Mouse (Mus musculus) adipocyte (in vitro differentiated cells): Measurements from ENCODE around the gene Gbgt1.
"Not testable (repeated sequence)": the region's sequence is repeated elsewhere in the genome, so short reads cannot be mapped to it uniquely, and the experiment has no call there.

ENCODE experiments used
- DNase-seq: peaks from one replicate; pipeline ENCODE4 v3.0.0-alpha.2; 2016; ENCODE audit warnings: low spot score

The Gbgt1 gene

GRCm38 (mm10) chr2:28502987-28503386 lies 6.3 kb downstream of the Gbgt1 start:
- no peak for DNase-seq

- no peak for DNase-seq
These were observed 8.0 kb downstream of the Gbgt1 start for GRCm38 (mm10) chr2:28504676-28505075.

GRCm38 (mm10) chr2:28505795-28506194 lies 9.1 kb downstream of the Gbgt1 start, which contains the start of gene Gm10134:
TSS of gene Gm10134 (plus strand) at chr2:28506095.
- no peak for DNase-seq

GRCm38 (mm10) chr2:28506291-28506690 lies 9.6 kb downstream of the Gbgt1 start:
- DNase-seq: no peak

- DNase-seq: not testable (repeated sequence)
These were observed 14.9 kb downstream of the Gbgt1 start for GRCm38 (mm10) chr2:28511600-28511999.

GRCm38 (mm10) chr2:28512798-28513401 lies 16.2 kb downstream of the Gbgt1 start, which contains the start of gene Ralgds:
TSS of gene Ralgds (plus strand) at chr2:28513125.
- no peak for DNase-seq

- no peak for DNase-seq
These were observed 17.0 kb downstream of the Gbgt1 start for GRCm38 (mm10) chr2:28513431-28514370.

GRCm38 (mm10) chr2:28514489-28514888 lies 17.8 kb downstream of the Gbgt1 start:
- DNase-seq: peak; percentile 79

- DNase-seq: peak; percentile 96
These were observed 20.7 kb downstream of the Gbgt1 start for GRCm38 (mm10) chr2:28517206-28517909.

GRCm38 (mm10) chr2:28518231-28518630 lies 21.5 kb downstream of the Gbgt1 start:
- DNase-seq: no peak

- no peak for DNase-seq
These were observed 23.9 kb downstream of the Gbgt1 start for GRCm38 (mm10) chr2:28520581-28520980.

GRCm38 (mm10) chr2:28521571-28522151 lies 25.0 kb downstream of the Gbgt1 start:
- peak; percentile 70 for DNase-seq

- DNase-seq: no peak
These were observed 25.5 kb downstream of the Gbgt1 start for GRCm38 (mm10) chr2:28522166-28522565.

GRCm38 (mm10) chr2:28523643-28524117 lies 27.0 kb downstream of the Gbgt1 start:
- DNase-seq: peak; percentile 97

- peak; percentile 41 for DNase-seq
These were observed 27.7 kb downstream of the Gbgt1 start for GRCm38 (mm10) chr2:28524406-28524805.

GRCm38 (mm10) chr2:28525219-28525942 lies 28.7 kb downstream of the Gbgt1 start:
- DNase-seq: peak; percentile 86

GRCm38 (mm10) chr2:28525943-28526876 lies 29.5 kb downstream of the Gbgt1 start:
- peak; percentile 53 for DNase-seq

GRCm38 (mm10) chr2:28527436-28528353 lies 31.0 kb downstream of the Gbgt1 start:
- DNase-seq: no peak

- no peak for DNase-seq
These were observed 31.7 kb downstream of the Gbgt1 start for GRCm38 (mm10) chr2:28528354-28528730.
